Mouse (Mus musculus): ENCODE measurements around the gene Wfikkn2.
"Not testable (repeated sequence)": the region's sequence is repeated elsewhere in the genome, so short reads cannot be mapped to it uniquely, and the experiment has no call there.

The Wfikkn2 gene

DNA sequence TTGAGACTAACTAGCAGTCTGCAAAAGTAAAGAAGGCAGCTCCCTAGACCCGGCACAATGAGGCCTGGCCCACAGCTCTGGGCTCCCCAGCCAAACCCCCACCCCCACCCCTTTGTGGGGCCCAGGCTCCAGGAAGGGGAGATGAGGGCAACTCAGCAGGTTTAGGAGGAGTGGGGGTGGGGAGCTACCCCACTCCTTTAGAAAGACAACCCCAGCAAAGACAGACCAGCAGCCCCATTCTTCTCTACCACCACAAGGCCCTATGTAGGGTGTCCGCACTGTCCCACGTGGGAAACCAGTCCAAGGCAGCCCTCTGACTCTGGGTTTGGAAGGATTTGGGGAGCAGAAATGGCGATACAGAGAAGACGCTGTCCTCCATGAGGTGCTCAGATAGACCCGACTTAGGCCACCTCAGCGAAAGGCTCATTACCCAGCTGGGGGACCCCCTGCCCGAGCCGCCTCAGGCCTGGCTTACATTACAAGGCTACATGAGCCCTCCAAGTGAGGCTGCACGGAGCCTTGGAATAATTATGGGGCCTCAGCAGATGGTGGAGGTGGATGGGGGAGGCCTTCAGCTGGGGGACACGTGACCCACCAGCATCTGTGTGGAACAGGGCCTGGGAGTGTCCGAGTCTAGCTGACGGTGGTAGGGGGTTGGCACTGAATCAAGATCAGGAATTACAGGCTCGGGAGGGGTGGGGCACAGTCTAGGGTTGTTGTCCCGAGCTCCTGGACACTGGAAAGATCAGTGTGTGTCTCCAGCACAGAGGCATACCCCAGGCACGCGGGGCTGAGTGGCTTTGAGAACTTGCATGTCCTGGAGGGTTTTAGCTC, at the start of gene Wfikkn2:
Gene Wfikkn2 (minus strand): TSS at position 51 of the 834 bp plus-strand sequence.
- DNase-seq (ENCODE audit: low read depth in 2 of 2, low spot score in 2 of 2), result no peak

DNA sequence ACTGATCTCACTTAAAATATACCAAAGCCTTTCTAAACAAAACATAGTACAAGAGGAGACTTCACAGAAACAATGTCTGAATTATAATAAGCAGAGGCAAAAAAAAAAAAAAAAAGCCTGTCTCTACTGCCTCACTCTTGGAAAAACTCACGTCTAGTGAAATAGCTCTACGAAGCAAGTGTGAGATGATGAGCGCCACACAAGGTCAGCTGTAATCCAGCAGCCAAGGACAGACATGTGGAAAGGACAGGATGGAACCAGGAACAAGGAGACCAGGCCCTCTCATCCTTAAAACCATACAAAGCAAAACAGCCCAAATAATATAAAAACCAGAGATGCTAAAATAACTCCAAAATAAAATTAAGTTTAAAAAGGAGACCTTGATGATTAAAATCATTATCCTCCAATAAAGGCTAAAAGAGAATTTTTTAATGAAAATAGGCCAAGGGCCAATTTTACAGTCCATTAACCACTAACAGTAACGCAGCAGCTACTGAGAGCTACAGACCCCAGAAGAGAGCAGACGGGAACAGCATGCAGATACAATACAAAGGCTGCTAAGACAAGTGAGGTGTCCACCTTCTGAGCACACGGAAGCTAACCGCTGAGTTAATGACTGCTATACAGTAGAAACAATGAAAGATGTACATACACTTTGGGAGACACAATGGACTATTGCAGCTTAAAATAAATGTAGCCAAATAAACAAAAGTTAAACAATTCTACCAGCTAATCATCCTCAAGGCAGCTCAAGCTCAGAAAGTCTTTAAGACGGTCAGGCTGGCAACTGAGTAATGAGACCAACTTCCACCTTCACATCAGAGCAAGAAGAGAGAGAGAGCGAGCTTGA, 49.4 kb upstream of the Wfikkn2 start:
- DNase-seq (ENCODE audit: low read depth in 2 of 2, low spot score in 2 of 2), result no peak

DNA sequence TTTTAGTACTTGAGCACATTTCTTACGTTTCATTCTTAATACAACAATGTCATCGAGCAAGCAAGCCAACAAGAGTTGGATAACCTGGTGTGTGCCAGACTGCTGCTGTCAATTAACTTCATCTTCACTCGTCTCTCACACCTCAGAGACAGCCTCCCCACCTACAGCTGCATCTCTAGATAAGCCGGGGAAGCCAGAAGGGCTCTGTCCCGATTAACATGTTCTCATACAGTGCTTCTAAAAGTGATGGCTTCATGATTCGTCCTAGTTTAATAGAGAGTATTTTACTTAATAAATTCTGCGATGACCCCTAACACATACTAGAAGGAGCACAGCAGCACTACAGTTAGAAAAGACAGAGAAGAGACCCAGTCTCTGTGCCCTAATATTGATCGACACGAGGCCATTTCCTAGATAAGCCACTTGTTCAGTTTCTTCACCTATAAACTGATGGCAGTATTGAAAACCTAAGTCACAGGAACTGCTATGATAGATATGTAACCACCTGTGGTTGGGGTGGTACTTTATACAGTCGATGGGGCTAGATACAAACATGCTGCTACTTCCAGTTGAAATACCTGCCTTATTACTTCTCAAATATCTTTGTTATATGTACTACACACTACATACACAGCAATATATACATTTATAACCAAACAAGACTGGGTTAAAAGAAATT, 44.4 kb upstream of the Wfikkn2 start:
- DNase-seq (ENCODE audit: low read depth in 2 of 2, low spot score in 2 of 2), result no peak

DNA sequence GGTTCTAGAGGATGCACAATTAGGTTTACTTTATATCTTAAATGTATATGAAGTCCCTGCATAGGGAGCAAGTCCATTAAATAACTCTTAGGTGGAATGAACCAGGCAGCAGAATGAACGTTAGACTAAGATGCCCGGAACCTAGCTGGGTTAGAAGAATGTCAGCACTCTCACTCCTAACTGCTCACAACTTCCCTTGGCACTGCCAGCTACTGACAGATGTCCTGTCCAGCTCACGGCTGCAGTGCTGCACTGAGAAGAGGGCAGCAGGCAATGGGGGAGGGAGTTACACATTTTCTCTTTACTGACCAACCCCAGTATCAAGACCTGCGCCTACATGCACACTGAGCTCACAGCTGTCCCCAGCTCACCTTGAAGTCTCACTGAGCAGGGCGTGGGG, 41.3 kb upstream of the Wfikkn2 start:
- DNase-seq (ENCODE audit: low read depth in 2 of 2, low spot score in 2 of 2), result no peak

DNA sequence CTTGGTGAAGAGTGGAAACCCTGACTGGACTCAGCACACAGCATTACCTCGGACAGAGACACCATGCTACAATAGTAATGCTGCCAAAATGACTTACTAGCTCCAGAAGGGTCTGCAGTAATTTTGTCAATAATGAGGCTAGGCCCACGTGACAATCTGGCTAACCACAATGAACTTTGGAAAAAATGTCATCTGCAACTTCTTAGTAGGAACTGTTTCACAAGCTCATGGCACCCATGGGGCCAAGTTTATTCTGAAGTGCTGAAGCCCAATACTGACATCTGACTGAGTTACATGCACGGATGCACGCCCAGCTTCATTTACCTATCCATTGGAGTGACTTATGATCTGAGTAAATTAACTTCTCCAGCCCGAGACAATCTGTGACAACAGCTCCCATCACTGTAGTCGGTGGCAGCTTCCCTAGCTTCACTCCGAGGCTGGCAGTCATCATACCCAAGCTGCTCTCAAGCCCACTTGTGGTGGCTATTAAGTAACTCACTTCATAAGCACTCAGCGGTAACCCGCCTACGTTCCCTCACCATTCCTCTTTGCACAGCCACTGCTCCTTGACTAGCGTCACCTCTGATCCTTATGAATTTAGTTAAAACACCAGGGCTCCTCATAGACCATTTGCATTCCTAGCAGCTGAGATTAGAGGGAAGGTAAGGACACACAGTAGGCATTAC, 40.2 kb upstream of the Wfikkn2 start:
- DNase-seq (ENCODE audit: low read depth in 2 of 2, low spot score in 2 of 2), result no peak

DNA sequence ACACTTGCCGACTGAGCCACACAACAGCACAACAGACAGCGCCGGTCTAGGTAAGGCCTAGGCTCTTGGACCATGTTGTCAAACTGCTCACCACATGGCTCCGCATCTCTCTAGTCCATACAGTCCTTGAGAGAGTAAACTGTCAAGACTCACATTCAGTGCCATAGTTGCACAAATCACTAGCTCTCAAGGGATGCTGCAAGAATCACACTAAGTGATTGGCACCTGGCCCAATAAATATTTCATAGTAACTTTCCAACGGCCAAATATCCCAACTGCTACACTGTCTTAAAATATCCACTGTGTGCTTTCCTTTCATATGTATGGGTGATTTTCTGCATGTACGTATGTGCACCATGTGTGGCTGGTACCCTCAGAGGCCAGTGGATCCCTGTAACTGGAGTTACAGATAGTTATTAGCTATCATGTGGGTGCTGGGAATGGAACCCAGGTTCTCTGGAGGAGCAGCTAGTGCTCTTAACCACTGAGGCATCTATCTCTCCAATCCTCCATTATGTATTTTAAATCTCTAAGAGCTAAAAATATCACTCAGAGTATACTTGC, 37.8 kb upstream of the Wfikkn2 start:
- no peak for DNase-seq (ENCODE audit: low read depth in 2 of 2, low spot score in 2 of 2)

DNA sequence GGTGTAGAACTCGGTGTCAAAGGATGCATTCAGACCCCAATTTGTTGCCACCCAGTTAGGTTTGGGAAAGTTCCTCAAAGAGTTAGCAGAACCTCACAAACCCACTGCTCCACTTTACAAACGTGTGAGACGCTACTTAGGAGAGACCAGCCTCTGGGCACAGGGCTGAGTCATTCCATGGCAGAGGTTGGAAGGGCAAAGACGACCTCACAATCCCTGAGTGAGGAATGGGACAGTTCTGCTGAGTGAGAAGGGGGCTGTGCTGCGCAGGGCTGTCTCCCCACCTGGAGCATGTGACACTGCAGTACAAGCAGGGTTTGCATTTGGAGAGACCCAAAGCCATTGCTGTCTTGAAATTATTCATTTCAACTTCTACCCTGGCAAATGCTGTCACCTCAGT, 36.5 kb upstream of the Wfikkn2 start:
- DNase-seq (ENCODE audit: low read depth in 2 of 2, low spot score in 2 of 2), result no peak

DNA sequence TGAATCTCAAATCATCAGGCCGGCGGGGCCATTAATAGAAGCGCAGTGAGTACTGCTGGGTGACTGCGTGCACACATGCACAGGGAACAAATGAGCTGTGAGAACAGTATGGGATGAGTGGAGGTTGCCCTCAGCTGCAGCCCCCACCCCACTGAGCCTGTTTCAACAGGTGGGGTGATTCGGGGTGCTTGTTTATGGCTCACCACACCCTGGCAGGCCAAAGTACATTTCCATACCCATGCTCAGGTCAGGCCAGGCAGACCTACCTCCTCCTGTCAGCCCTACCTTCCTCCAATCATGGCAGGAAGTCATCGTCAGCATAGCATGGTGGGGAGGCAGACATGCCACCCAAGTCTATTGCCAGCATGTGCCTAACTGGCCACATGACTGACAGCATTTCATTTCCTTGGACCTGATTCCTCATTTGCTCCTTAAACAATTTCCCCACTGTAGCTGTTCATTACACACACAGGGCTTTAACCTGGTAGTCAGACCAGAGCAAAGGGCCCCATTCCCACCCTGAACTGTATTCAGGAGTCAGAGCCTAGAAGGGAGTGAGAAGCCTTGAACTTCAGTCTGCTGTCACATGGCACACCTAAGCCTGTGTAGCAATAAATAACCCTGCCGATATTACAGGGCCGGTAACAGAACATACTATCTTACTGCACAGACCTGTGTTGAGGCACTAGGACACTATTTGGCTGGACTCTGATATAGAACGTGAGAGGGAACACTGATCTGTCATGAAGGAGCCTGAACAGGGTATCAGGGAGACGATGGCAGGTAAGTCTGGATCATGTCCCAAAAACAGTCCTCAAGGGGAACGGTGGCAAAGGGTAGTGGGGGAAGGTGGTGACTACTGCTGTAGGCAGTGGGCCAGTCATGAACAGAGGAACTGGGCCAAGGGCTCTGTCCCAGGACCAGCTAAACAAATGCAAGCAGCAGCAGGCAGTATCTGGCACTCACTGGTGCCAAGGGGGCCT, 35.7 kb upstream of the Wfikkn2 start, which contains the start of gene Gm21885:
Gene Gm21885 (plus strand): TSS at position 675 of the 983 bp plus-strand sequence.
- no peak for DNase-seq (ENCODE audit: low read depth in 2 of 2, low spot score in 2 of 2)

DNA sequence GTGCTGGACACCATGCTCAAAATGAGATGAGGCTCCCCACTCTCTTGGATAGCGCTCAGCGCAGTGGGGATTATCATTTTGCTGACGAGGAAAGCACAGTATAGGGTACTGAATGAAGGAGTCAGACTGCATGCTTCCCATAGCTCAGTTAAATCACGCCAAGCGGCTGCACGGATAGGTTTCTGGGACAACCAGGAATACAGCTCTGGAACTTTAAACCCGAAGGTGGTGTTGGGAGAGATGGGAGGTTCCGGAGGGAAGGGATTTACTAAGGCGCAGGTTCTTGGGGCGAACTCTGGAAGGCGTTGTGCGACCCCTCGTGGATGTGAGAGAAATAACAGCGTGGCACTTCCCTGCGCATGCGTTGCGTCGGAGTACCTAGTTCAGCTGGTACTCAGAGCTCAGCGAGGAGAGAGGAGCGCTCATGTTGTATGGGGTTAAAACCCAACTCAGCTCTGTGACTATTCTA, 31.1 kb upstream of the Wfikkn2 start:
- DNase-seq (ENCODE audit: low read depth in 2 of 2, low spot score in 2 of 2), result peak; percentile 73 to 80

DNA sequence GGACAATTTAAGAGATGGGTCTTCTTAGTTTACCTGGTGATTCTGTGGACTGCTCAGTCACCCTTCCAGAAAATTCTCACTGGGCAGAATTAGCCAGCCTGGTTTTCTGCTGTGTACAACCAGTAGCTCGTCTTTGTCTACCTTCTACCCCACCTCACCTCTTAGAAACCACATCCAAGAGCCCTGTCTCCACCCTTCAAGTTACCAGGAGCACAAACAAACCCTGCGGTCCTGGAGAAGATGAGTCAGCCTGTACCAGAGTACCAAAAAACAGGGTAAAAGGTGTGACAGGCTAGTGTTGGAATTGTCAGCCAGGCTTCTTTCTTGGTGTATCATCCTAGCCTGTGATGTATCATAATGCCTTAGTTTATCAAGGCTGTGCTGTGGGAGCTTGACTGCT, 29.9 kb upstream of the Wfikkn2 start:
- peak; percentile 44 to 63 for DNase-seq (ENCODE audit: low read depth in 2 of 2, low spot score in 2 of 2)

DNA sequence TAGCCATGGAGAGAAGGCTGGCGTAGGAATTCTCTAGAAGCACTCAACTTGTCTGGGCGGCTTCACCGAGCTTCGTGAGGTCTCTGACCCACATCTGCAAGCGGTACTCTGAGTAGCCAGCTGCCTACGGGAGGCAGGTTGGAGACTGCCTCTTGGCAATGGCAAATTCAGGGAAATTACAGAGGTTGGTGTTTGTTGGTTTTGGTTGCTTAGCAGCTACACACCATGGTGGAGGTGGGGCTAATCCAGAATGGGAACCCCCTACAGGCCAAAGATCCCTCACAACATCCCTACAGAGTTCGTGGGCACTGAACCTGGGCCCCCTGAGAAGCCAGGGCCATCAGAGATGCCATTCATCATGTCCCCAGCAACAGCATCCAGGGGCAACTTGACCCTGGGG, 29.4 kb upstream of the Wfikkn2 start:
- no peak for DNase-seq (ENCODE audit: low read depth in 2 of 2, low spot score in 2 of 2)

DNA sequence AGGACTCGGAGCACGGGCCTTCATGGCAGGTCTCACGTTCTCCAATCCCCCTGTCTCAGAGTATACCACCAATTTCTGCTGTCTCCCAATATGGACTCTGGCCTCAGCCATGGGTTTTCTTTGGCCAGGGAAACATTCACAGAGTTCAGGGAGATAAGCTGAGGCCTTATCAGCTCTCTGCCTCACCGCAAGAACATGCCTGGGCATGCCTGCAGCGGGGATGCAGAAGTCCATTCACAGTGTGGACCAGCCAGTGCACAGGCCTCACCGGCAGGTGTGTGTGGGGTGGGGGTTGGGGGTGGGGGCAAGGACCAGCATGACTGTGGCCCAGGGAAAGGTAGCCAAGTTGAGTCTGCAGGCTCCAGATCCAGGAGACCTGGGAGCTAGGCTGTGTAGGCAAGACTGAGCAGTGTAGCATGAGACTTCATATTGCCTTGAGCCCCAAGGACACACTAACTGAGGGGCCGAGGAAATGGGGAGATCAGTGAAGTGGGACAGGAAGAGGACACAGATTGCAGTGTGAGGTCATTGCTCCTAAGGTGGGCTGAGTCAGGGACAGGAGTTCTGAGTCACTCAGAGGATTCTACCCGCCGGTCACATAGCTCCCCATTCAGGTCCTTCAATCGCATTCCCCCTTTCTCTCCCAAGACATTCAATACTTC, 28.5 kb upstream of the Wfikkn2 start:
- no peak for DNase-seq (ENCODE audit: low read depth in 2 of 2, low spot score in 2 of 2)

DNA sequence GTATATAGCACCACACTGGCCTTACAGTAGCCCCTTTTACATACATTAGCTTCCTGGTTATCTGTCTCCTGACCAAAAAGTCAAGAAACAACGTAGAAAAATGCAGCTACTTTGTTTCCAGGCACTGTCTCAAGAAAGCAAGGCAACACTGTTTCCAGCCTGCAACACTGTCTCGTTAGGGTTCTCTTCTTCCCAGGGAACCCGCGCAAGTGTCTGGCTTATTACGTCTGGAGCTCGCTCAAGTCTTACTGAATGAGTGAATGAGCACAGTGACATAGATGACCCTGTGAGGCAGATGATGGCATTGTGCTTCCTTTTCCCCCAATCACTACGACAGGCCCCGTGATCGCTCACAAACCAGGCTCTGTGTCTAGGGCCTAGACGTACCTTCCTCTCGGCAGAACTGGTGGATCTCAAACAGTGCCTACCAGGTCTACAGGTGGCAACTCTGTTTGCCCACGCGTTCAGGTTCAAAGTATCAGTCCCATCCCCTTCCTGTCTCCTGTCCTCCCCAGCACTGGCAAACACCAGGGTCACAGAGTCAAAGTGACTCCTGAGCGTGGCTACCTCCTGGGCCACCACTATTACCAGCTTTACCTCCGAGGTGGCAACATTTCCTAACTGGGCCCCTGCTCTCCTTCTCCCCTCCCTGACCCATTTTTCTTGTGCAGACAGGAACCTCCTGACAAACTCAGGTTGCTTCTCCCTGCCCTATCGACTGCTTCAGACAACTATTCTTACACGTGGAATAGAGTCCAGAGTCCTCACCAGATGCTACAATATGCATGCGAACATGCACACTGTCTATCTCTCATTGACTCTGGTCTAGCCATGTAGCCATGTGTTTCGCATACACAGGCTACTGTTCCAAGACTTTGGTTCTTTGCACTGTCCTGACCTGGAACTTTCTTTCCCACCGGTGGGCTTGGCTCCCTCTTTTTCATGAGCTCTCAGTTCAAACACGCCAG, 27.4 kb upstream of the Wfikkn2 start:
- no peak for DNase-seq (ENCODE audit: low read depth in 2 of 2, low spot score in 2 of 2)

DNA sequence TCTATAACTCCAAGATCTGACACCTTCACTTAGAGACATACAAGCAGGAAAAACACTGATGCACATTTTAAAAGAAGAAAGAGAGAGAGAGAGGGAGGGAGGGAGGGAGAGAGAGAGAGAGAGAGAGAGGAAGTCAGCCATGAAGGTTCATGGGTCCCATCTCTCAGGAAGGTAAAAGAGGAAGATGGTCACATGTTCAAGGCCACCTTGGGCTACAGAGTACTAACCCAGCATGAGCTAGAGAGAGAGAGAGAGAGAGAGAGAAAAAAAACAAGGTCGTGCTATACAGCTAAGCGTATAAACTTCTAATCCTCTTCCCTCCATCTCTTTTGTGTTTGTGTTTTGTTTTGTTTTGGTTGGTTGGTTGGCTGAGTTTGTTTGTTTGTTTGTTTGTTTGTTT, 25.2 kb upstream of the Wfikkn2 start:
- no peak for DNase-seq (ENCODE audit: low read depth in 2 of 2, low spot score in 2 of 2)

DNA sequence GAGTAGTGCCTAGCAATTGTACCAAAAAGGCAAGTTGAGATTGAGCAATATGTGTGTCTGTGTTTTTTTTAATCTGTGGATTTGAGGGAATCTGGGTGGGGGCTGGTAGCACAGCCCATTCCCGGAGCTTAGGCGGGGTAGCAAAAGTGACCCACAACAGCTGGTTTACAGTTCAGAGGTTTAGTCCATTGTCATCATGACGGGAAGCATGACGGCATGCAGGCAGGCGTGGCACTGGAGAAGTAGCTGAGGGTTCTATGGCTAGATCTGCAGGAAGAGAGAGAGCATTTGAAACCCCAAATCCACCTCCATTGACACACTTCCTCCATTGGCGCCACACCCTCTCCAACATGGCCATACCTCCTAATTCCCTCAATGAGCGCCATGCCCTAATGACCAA, 24.1 kb upstream of the Wfikkn2 start:
- no peak for DNase-seq (ENCODE audit: low read depth in 2 of 2, low spot score in 2 of 2)

DNA sequence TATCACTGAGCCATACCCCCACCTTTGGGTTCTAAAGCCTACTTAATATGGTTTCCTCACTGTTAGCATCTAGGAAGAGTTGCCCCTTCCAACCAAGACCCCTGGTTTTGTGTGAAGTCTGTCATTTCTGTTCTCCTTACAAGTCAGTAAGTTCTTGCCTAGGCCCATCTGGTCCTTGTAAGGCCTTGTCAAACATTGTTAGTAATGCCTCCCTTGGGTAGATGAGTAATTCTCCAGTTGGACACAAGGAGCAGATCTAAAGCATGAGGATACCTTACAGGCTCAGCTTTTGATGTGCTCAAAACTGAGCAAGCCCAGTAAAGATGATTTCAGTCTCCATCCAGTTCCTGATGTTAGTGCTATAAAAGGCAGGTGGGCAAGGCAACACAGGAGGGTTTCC, 23.0 kb upstream of the Wfikkn2 start:
- DNase-seq (ENCODE audit: low read depth in 2 of 2, low spot score in 2 of 2), result no peak

DNA sequence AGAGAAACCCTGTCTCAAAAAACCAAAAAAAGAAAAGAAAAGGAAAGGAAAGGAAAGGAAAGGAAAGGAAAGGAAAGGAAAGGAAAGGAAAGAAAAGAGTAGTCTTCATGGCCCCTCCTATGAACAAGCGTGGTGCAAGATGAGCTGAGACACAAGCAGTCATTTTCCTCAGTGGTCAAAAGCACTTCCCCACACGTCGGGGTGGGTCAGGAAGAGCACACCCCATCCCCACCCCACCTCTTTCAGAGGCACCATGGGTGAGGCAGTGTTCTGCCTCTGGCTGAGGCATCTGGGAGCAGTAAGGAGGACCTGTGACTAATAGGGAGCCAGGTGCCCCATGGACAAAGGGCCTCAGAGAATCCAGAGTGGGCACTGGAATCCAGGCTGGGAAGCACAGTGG, 20.4 kb upstream of the Wfikkn2 start:
- not testable (repeated sequence) for DNase-seq (ENCODE audit: low read depth in 2 of 2, low spot score in 2 of 2)

Measured in CD8-positive naive resting alpha-beta T cell, adult 2 months (primary cell).